Mouse (Mus musculus): ENCODE results near the gene Gm14569. TPM values are rescaled to one million over a fixed set of nuclear protein-coding genes. Genes with fewer than 3 reads are reported as not detected.

Gm14569 gene
- not detected in 2 replicates for polyA plus RNA-seq (2014; fragmentation: Nextera tagmentation; extraction: Ambion mirVana)

GRCm38 (mm10) chrX:36491730-36492129, at the start of gene Gm14569:
Gm14569 (minus strand) TSS chrX:36491830.
- H3K36me3 ChIP-seq (ENCODE audit: insufficient read depth) = no peaks in the 10 kb centered on the region
- ATAC-seq (ENCODE audit: insufficient read depth) = no peak
- H3K9me3 ChIP-seq (ENCODE audit: low read depth, low read length) = no peaks in the 10 kb centered on the region
- no peak within 1 kb of the TSS for H3K9ac ChIP-seq
- H3K4me2 ChIP-seq = no peak within 1 kb of the TSS
- H3K27me3 ChIP-seq (ENCODE audit: insufficient read depth, low read length) = no peaks in the 10 kb centered on the region
- DNase-seq = no peak
- H3K4me1 ChIP-seq (ENCODE audit: insufficient read depth) = no peaks in the 10 kb centered on the region
- H3K4me3 ChIP-seq (ENCODE audit: low read depth, low read length) = no peak within 1 kb of the TSS
- no peak within 1 kb of the TSS for H3K27ac ChIP-seq (ENCODE audit: low read depth)
- TF ChIP-seq CTCF (IDR thresholded peaks at IDR 0.05; ENCODE audit: low read depth) = no peak
- WGBS = 79% methylated on average over 4 of the region's 4 CpGs

GRCm38 (mm10) chrX:36534514-36534913, 42.9 kb upstream of the Gm14569 start:
- no peak overlapping the region for H3K27ac ChIP-seq (ENCODE audit: low read depth)
- ATAC-seq (ENCODE audit: insufficient read depth) (no peak), DNase-seq (peak; percentile 84)
- peak; percentile 73 for TF ChIP-seq CTCF (IDR thresholded peaks at IDR 0.05; ENCODE audit: low read depth)
- H3K36me3 ChIP-seq (ENCODE audit: insufficient read depth) = no peaks in the 10 kb centered on the region
- no peak overlapping the region for H3K4me2 ChIP-seq
- no peaks in the 10 kb centered on the region for H3K4me1 ChIP-seq (ENCODE audit: insufficient read depth)
- H3K9me3 ChIP-seq (ENCODE audit: low read depth, low read length) = no peaks in the 10 kb centered on the region
- WGBS = 9% methylated on average over 4 of the region's 4 CpGs
- H3K27me3 ChIP-seq (ENCODE audit: insufficient read depth, low read length) = no peaks in the 10 kb centered on the region
- no peak overlapping the region for H3K9ac ChIP-seq
- no peak overlapping the region for H3K4me3 ChIP-seq (ENCODE audit: low read depth, low read length)

GRCm38 (mm10) chrX:36533744-36534143, 42.1 kb upstream of the Gm14569 start:
- no peak overlapping the region for H3K4me2 ChIP-seq
- no peak overlapping the region for H3K9ac ChIP-seq
- no peaks in the 10 kb centered on the region for H3K36me3 ChIP-seq (ENCODE audit: insufficient read depth)
- ATAC-seq (ENCODE audit: insufficient read depth) (no peak), DNase-seq (no peak)
- TF ChIP-seq CTCF (IDR thresholded peaks at IDR 0.05; ENCODE audit: low read depth) = no peak
- H3K27ac ChIP-seq (ENCODE audit: low read depth) = no peak overlapping the region
- H3K9me3 ChIP-seq (ENCODE audit: low read depth, low read length) = no peaks in the 10 kb centered on the region
- no peak overlapping the region for H3K4me3 ChIP-seq (ENCODE audit: low read depth, low read length)
- no peaks in the 10 kb centered on the region for H3K27me3 ChIP-seq (ENCODE audit: insufficient read depth, low read length)
- no peaks in the 10 kb centered on the region for H3K4me1 ChIP-seq (ENCODE audit: insufficient read depth)
- 61% methylated on average over 4 of the region's 4 CpGs for WGBS

GRCm38 (mm10) chrX:36530251-36530650, 38.6 kb upstream of the Gm14569 start:
- Histone ChIP-seq H3K4me1 (ENCODE audit: insufficient read depth) (no peaks in the 10 kb centered on the region), H3K27me3 (ENCODE audit: insufficient read depth, low read length) (no peaks in the 10 kb centered on the region), H3K27ac (ENCODE audit: low read depth) (no peak overlapping the region), H3K4me3 (ENCODE audit: low read depth, low read length) (no peak overlapping the region), H3K4me2 (no peak overlapping the region), H3K36me3 (ENCODE audit: insufficient read depth) (no peaks in the 10 kb centered on the region), H3K9me3 (ENCODE audit: low read depth, low read length) (no peaks in the 10 kb centered on the region), H3K9ac (no peak overlapping the region)
- no peak for DNase-seq
- 69% methylated on average over 5 of the region's 5 CpGs for WGBS
- ATAC-seq (ENCODE audit: insufficient read depth) = no peak
- TF ChIP-seq CTCF (IDR thresholded peaks at IDR 0.05; ENCODE audit: low read depth) = no peak

- DNase-seq (no peak), ATAC-seq (ENCODE audit: insufficient read depth) (no peak)
- WGBS = 62% methylated on average over 5 of the region's 5 CpGs
- Histone ChIP-seq H3K27ac (ENCODE audit: low read depth) (no peak overlapping the region), H3K9ac (no peak overlapping the region), H3K4me1 (ENCODE audit: insufficient read depth) (no peaks in the 10 kb centered on the region), H3K27me3 (ENCODE audit: insufficient read depth, low read length) (no peaks in the 10 kb centered on the region), H3K36me3 (ENCODE audit: insufficient read depth) (no peaks in the 10 kb centered on the region), H3K4me2 (no peak overlapping the region), H3K9me3 (ENCODE audit: low read depth, low read length) (no peaks in the 10 kb centered on the region), H3K4me3 (ENCODE audit: low read depth, low read length) (no peak overlapping the region)
- no peak for TF ChIP-seq CTCF (IDR thresholded peaks at IDR 0.05; ENCODE audit: low read depth)
These were observed 32.1 kb upstream of the Gm14569 start for GRCm38 (mm10) chrX:36523729-36524128.

GRCm38 (mm10) chrX:36513726-36514125, 22.1 kb upstream of the Gm14569 start:
- no peak overlapping the region for H3K4me2 ChIP-seq
- H3K4me3 ChIP-seq (ENCODE audit: low read depth, low read length) = no peak overlapping the region
- H3K27ac ChIP-seq (ENCODE audit: low read depth) = no peak overlapping the region
- H3K27me3 ChIP-seq (ENCODE audit: insufficient read depth, low read length) = no peaks in the 10 kb centered on the region
- H3K9ac ChIP-seq = no peak overlapping the region
- WGBS = 43% methylated on average over 8 of the region's 8 CpGs
- TF ChIP-seq CTCF (IDR thresholded peaks at IDR 0.05; ENCODE audit: low read depth) = no peak
- H3K36me3 ChIP-seq (ENCODE audit: insufficient read depth) = no peaks in the 10 kb centered on the region
- peak; percentile 10 for DNase-seq
- H3K9me3 ChIP-seq (ENCODE audit: low read depth, low read length) = no peaks in the 10 kb centered on the region
- no peaks in the 10 kb centered on the region for H3K4me1 ChIP-seq (ENCODE audit: insufficient read depth)
- ATAC-seq (ENCODE audit: insufficient read depth) = no peak

GRCm38 (mm10) chrX:36513231-36513630, 21.6 kb upstream of the Gm14569 start:
- Histone ChIP-seq H3K27me3 (ENCODE audit: insufficient read depth, low read length) (no peaks in the 10 kb centered on the region), H3K27ac (ENCODE audit: low read depth) (no peak overlapping the region), H3K4me2 (no peak overlapping the region), H3K9me3 (ENCODE audit: low read depth, low read length) (no peaks in the 10 kb centered on the region), H3K9ac (no peak overlapping the region), H3K36me3 (ENCODE audit: insufficient read depth) (no peaks in the 10 kb centered on the region), H3K4me3 (ENCODE audit: low read depth, low read length) (no peak overlapping the region), H3K4me1 (ENCODE audit: insufficient read depth) (no peaks in the 10 kb centered on the region)
- 52% methylated on average over 9 of the region's 9 CpGs for WGBS
- TF ChIP-seq CTCF (IDR thresholded peaks at IDR 0.05; ENCODE audit: low read depth) = no peak
- DNase-seq (peak; percentile 1), ATAC-seq (ENCODE audit: insufficient read depth) (no peak)

- H3K27ac ChIP-seq (ENCODE audit: low read depth) = no peak overlapping the region
- ATAC-seq (ENCODE audit: insufficient read depth) (no peak), DNase-seq (peak; percentile 63)
- no peaks in the 10 kb centered on the region for H3K27me3 ChIP-seq (ENCODE audit: insufficient read depth, low read length)
- no peaks in the 10 kb centered on the region for H3K36me3 ChIP-seq (ENCODE audit: insufficient read depth)
- no peak overlapping the region for H3K4me2 ChIP-seq
- no peaks in the 10 kb centered on the region for H3K4me1 ChIP-seq (ENCODE audit: insufficient read depth)
- H3K4me3 ChIP-seq (ENCODE audit: low read depth, low read length) = no peak overlapping the region
- no peaks in the 10 kb centered on the region for H3K9me3 ChIP-seq (ENCODE audit: low read depth, low read length)
- H3K9ac ChIP-seq = no peak overlapping the region
- TF ChIP-seq CTCF (IDR thresholded peaks at IDR 0.05; ENCODE audit: low read depth) = peak; percentile 58
- 41% methylated on average over 6 of the region's 6 CpGs for WGBS
These were observed 15.2 kb upstream of the Gm14569 start for GRCm38 (mm10) chrX:36506863-36507262.
